Mouse (Mus musculus) cerebellum, adult 8-10 months (tissue): ENCODE measurements around the gene Gm44973.
"Not testable (repeated sequence)": the region's sequence is repeated elsewhere in the genome, so short reads cannot be mapped to it uniquely, and the experiment has no call there.

Experiments used
- DNase-seq: peaks from one replicate; pipeline ENCODE4 v3.0.0; 2022

Gm44973 gene

GRCm38 (mm10) chr7:5052931-5053343 is 37.6 kb downstream of the Gm44973 start:
- peak; percentile 40 for DNase-seq

- peak; percentile 48 for DNase-seq
Measured at GRCm38 (mm10) chr7:5053456-5054179, 38.3 kb downstream of the Gm44973 start.

- peak; percentile 66 for DNase-seq
Measured at GRCm38 (mm10) chr7:5056651-5057263, 41.5 kb downstream of the Gm44973 start.

GRCm38 (mm10) chr7:5057381-5057780 is 42.1 kb downstream of the Gm44973 start:
- DNase-seq: no peak

- DNase-seq: peak; percentile 42
Measured at GRCm38 (mm10) chr7:5057804-5058203, 42.5 kb downstream of the Gm44973 start.

- peak; percentile 39 for DNase-seq
Measured at GRCm38 (mm10) chr7:5058631-5059030, 43.3 kb downstream of the Gm44973 start.

GRCm38 (mm10) chr7:5059421-5059820 is 44.1 kb downstream of the Gm44973 start:
- DNase-seq: peak; percentile 37

GRCm38 (mm10) chr7:5060239-5060731 is 45.0 kb downstream of the Gm44973 start:
- peak; percentile 88 for DNase-seq

- DNase-seq: peak; percentile 99
Measured at GRCm38 (mm10) chr7:5060944-5061773, 45.9 kb downstream of the Gm44973 start.

- peak; percentile 93 for DNase-seq
Measured at GRCm38 (mm10) chr7:5061774-5062359, 46.6 kb downstream of the Gm44973 start, which contains the start of gene U2af2. Gene U2af2 (plus strand): TSS chr7:5062143.

- DNase-seq: no peak
Measured at GRCm38 (mm10) chr7:5062360-5063001, 47.2 kb downstream of the Gm44973 start.

GRCm38 (mm10) chr7:5064886-5065285 is 49.6 kb downstream of the Gm44973 start:
- no peak for DNase-seq

GRCm38 (mm10) chr7:5073586-5073985 is 58.3 kb downstream of the Gm44973 start:
- DNase-seq: no peak

- no peak for DNase-seq
Measured at GRCm38 (mm10) chr7:5074984-5075383, 59.7 kb downstream of the Gm44973 start.

- DNase-seq: no peak
Measured at GRCm38 (mm10) chr7:5076931-5077330, 61.6 kb downstream of the Gm44973 start.

- DNase-seq: not testable (repeated sequence)
Measured at GRCm38 (mm10) chr7:5079365-5080009, 64.2 kb downstream of the Gm44973 start.

- peak; percentile 94 for DNase-seq
Measured at GRCm38 (mm10) chr7:5080010-5080751, 64.9 kb downstream of the Gm44973 start, which contains the start of gene Epn1. Gene Epn1 (plus strand): TSS chr7:5080235.

- no peak for DNase-seq
Measured at GRCm38 (mm10) chr7:5080815-5081214, 65.5 kb downstream of the Gm44973 start.

- DNase-seq: no peak
Measured at GRCm38 (mm10) chr7:5081241-5081640, 65.9 kb downstream of the Gm44973 start.

- no peak for DNase-seq
Measured at GRCm38 (mm10) chr7:5081939-5082338, 66.6 kb downstream of the Gm44973 start.
